Mouse (Mus musculus): Measurements from ENCODE around the gene Alx3.

The Alx3 gene

GRCm38 (mm10) chr3:107583893-107584292 lies 10.9 kb upstream of the Alx3 start:
- no peak for DNase-seq

- no peak for DNase-seq
These were observed 8.3 kb upstream of the Alx3 start for GRCm38 (mm10) chr3:107586504-107586903.

GRCm38 (mm10) chr3:107591612-107592011 lies 3.2 kb upstream of the Alx3 start:
- DNase-seq: no peak

- DNase-seq: no peak
These were observed 1.2 kb upstream of the Alx3 start for GRCm38 (mm10) chr3:107593632-107594031.

- no peak for DNase-seq
These were observed 570 bp downstream of the Alx3 start for GRCm38 (mm10) chr3:107595264-107595937.

- DNase-seq: peak in 1 of 2 experiments; percentile 1
These were observed 1.2 kb downstream of the Alx3 start for GRCm38 (mm10) chr3:107595938-107596461.

GRCm38 (mm10) chr3:107596559-107596958 lies 1.7 kb downstream of the Alx3 start:
- no peak for DNase-seq

GRCm38 (mm10) chr3:107597134-107597533 lies 2.3 kb downstream of the Alx3 start:
- DNase-seq: no peak

- no peak for DNase-seq
These were observed 3.0 kb downstream of the Alx3 start for GRCm38 (mm10) chr3:107597586-107598389.

GRCm38 (mm10) chr3:107600127-107600526 lies 5.3 kb downstream of the Alx3 start:
- DNase-seq: no peak

GRCm38 (mm10) chr3:107605304-107605703 lies 10.5 kb downstream of the Alx3 start:
- peak; percentile 35 to 52 for DNase-seq

- DNase-seq: no peak
These were observed 12.4 kb downstream of the Alx3 start for GRCm38 (mm10) chr3:107607221-107607620.

- no peak for DNase-seq
These were observed 14.0 kb downstream of the Alx3 start for GRCm38 (mm10) chr3:107608808-107609207.

GRCm38 (mm10) chr3:107609376-107609775 lies 14.5 kb downstream of the Alx3 start:
- no peak for DNase-seq

- DNase-seq: no peak
These were observed 16.6 kb downstream of the Alx3 start for GRCm38 (mm10) chr3:107611394-107611793.

GRCm38 (mm10) chr3:107612902-107613525 lies 18.2 kb downstream of the Alx3 start:
- peak; percentile 33 to 46 for DNase-seq

GRCm38 (mm10) chr3:107617800-107618199 lies 23.0 kb downstream of the Alx3 start:
- DNase-seq: no peak

- DNase-seq: no peak
These were observed 25.1 kb downstream of the Alx3 start for GRCm38 (mm10) chr3:107619911-107620310.

GRCm38 (mm10) chr3:107621286-107622075 lies 26.6 kb downstream of the Alx3 start:
- DNase-seq: no peak

- DNase-seq: no peak
These were observed 27.7 kb downstream of the Alx3 start for GRCm38 (mm10) chr3:107622537-107622936.

GRCm38 (mm10) chr3:107624424-107624823 lies 29.6 kb downstream of the Alx3 start:
- no peak for DNase-seq

- no peak for DNase-seq
These were observed 30.7 kb downstream of the Alx3 start for GRCm38 (mm10) chr3:107625536-107625935.

- DNase-seq: no peak
These were observed 31.9 kb downstream of the Alx3 start for GRCm38 (mm10) chr3:107626751-107627150.
